Mouse (Mus musculus) spleen, adult 12 weeks (tissue): ENCODE measurements around the gene Ywhae.

ENCODE experiments used
- DNase-seq: peaks from one replicate; pipeline ENCODE4 v3.0.0; 2022; ENCODE audit warnings: low spot score

Ywhae gene

GRCm38 (mm10) chr11:75737806-75738476, 5.3 kb downstream of the Ywhae start:
- DNase-seq, result no peak

DNA sequence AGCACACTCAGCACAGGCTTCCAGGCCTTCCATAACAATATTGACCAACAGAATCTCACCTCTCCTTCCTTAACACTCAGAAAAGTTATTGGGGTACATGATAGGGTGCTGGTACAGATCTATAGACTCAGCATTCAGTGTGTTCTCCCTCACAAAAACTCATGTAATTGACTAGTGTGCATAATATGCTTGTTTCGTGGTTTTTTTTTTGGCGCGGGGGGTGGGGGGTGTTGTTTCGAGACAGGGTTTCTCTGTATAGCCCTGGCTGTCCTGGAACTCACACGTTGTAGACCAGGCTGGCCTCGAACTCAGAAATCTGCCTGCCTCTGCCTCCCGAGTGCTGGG, 5.8 kb downstream of the Ywhae start:
- DNase-seq, result no peak

DNA sequence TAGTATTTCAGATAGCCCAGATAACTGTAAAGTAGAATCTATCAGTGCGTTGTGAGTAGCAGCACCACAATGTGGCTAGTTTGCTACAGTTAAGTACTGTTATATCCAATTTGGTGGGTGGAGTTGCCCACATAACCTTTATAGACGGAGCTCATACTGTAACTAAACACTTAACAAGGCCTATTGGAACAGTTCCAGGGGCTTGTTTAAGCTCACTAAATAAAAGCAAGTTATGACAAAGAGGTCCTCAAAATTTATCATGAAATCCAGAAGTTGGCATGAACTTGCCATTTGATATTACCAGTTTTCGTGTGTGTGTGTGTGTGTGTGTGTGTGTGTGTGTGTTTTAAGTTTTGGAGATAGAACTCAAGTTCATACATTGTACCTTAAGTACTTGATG, 7.5 kb downstream of the Ywhae start:
- DNase-seq, result no peak

GRCm38 (mm10) chr11:75741615-75742014, 8.9 kb downstream of the Ywhae start:
- no peak for DNase-seq

- no peak for DNase-seq
Measured at GRCm38 (mm10) chr11:75744761-75745160, 12.1 kb downstream of the Ywhae start.

DNA sequence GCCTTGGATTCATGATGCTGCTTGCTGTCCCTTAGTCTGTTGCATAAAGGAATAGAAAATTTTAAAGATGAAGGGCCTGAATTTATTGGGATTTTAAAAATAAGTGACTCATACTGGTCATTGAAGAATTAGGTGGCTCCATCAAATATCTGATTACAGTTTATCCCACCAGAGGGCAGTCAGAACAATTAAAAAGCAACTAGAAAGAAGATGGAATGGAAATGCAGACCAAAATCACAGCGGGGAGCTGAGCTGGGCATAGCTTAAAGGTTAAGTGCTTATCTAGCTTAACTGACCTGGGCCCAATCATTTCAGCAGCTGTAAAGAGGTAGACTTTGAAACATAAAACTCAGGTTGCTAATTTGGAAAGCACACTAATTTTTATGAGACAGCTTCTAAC, 17.9 kb downstream of the Ywhae start:
- no peak for DNase-seq

GRCm38 (mm10) chr11:75751082-75751481, 18.4 kb downstream of the Ywhae start:
- no peak for DNase-seq

DNA sequence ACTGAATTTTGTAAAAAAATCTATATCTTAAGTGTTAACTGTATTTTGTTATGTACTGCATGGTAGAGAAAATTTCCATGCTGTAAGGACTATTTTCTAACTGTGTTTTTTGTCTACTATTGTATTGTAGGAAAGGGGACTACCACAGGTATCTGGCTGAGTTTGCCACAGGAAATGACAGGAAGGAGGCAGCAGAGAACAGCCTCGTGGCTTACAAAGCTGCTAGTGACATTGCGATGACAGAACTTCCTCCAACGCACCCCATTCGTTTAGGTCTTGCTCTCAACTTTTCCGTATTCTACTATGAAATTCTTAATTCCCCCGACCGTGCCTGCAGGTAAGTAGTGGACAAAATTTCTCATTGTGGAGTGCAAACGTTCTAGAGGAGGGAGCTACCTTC, 24.0 kb downstream of the Ywhae start:
- no peak for DNase-seq

DNA sequence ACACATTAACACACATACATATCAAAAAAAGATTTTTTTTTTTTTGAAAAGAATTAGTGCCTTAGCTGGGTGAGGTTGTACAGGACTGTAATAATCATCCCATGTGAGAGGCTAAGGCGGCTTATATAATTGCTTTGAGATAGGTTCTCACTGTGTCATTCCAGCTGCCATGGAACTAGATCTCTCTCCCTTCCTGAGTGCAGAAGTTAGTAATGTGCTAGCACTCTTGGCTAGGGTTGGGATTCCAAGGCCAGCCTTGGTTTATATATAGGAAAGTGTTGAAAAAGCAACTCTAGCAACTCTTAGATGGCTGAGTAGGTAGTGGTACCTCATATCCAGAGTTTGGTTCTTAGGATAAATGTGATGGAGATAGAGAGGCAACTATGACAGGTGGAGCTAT, 25.9 kb downstream of the Ywhae start:
- DNase-seq, result no peak

DNA sequence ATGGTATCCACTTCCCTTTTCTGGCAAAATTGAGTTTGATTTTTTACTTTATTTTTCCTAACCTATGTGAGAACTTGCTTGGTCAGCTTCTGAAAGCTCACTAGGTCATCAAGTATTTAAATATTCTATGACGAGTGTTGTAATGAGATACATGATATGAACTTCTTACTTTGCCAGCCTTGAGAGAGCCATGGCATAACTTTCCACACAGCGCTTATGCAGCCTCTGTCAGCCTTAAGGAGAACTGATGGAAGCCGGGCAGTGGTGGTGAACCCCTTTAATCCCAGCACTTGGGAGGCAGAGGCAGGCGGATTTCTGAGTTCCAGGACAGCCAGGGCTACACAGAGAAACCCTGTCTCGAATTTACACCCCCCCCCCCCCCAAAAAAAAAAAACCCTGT, 28.1 kb downstream of the Ywhae start:
- no peak for DNase-seq

DNA sequence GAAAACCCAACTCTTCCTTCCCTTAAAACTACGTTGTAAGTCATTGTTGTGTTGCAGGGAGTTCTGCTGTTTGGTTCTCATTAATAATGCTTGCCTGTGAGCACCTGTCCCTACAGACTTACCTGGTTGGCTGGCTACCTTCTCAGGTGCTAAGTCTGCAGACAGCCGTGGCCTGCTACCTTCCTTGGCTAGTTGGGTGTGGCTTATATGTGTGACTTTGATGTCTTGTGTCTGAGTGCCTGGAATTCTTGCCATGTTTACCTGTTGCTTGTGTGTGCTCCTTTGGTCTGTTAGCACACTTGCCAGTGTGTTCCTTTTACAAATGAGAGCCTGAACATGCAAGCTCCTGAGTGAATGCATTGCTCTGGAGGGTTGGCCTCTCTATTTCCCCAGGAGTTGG, 30.0 kb downstream of the Ywhae start:
- DNase-seq, result no peak

- DNase-seq, result no peak
Measured at GRCm38 (mm10) chr11:75764521-75765023, 31.9 kb downstream of the Ywhae start.

GRCm38 (mm10) chr11:75765161-75765560, 32.5 kb downstream of the Ywhae start:
- DNase-seq, result no peak

GRCm38 (mm10) chr11:75767014-75767413, 34.3 kb downstream of the Ywhae start:
- no peak for DNase-seq

- DNase-seq, result no peak
Measured at GRCm38 (mm10) chr11:75768091-75768989, 35.7 kb downstream of the Ywhae start.

DNA sequence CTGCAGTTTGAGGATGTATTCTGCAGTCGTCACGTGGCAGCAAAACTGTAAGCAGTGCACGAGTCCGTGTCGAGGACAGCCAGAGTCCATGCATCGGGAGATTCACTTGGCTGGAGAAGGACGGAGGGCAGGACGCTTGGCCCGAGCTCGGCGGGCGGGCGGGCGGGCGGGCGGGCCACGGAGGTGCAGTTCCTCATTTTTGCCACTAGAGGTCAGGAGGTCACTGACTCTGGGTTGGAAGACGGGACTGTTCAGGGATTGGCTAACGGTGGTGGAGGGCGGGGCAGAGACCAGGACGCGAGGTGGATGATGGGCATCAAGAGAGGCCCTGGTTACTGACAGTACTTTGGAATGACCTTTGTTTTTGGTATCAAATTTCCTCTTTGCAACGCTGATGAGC, 36.5 kb downstream of the Ywhae start:
- DNase-seq, result peak; percentile 67

GRCm38 (mm10) chr11:75772562-75772961, 39.9 kb downstream of the Ywhae start:
- DNase-seq, result no peak

DNA sequence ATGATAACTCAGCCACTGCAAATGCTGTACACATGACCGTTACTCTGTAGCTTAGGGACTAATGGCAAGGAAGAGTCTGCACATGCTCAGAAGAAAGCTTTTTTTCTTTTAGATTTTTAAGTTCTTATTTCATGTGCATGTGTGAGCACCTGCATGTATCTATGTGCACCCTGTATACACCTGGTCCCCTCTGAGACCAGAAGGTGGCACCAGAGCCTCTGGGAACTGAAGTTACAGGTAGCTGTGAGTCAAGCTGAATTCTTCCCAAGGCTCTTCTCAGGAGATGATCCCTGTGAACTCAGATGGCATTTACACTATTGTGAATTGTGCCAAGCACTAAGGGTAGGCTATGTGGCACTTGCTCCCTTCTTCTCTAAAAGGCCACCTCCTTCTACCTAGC, 43.2 kb downstream of the Ywhae start:
- no peak for DNase-seq

GRCm38 (mm10) chr11:75781919-75782318, 49.2 kb downstream of the Ywhae start:
- no peak for DNase-seq

- no peak for DNase-seq
Measured at GRCm38 (mm10) chr11:75783799-75784198, 51.1 kb downstream of the Ywhae start.

- DNase-seq, result no peak
Measured at GRCm38 (mm10) chr11:75785897-75786296, 53.2 kb downstream of the Ywhae start.

DNA sequence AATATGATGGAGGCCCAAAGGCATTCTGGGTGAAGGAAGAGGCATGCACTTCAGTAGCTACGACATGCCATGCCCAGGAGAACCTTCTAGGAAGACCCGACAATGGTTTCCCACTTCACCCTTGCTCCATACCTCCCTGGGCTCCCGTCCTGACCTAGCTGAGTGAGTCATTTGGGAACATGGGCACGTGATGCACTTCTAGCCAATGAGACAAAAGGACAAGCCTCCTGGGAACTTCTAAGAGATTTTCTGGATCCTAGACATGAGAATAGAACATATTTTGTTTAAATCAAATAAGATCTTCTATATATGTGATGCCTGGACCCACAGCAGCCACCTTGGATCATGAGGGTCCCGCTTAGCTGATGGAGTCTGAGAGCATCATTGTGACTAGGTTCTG, 59.9 kb downstream of the Ywhae start:
- no peak for DNase-seq

- no peak for DNase-seq
Measured at GRCm38 (mm10) chr11:75793351-75793750, 60.7 kb downstream of the Ywhae start.
